Mouse (Mus musculus) stomach, postnatal 0 days (tissue): ENCODE results near the gene Tbc1d16.

Source experiments
- CTCF ChIP-seq: IDR thresholded peaks from 2 replicates; pipeline ENCODE4 v1.5.1; 2016; ENCODE audit warnings: antibody characterized with exemption, low read depth, mild to moderate bottlenecking, moderate library complexity
- EP300 ChIP-seq: optimal IDR thresholded peaks from 2 replicates; pipeline ENCODE3; 2016; ENCODE audit warnings: antibody characterized with exemption

GRCm38 (mm10) chr11:119252854-119253541, 24.7 kb upstream of the Tbc1d16 start:
- TF ChIP-seq CTCF: peak; percentile 77
- no peak for TF ChIP-seq EP300
